Mouse (Mus musculus): Measurements from ENCODE around the gene Pacs2.

The Pacs2 gene

GRCm38 (mm10) chr12:113044916-113045677 lies 30.8 kb downstream of the Pacs2 start:
- DNase-seq: peak; percentile 82

GRCm38 (mm10) chr12:113046861-113047260 lies 32.6 kb downstream of the Pacs2 start:
- no peak for DNase-seq

GRCm38 (mm10) chr12:113048103-113048502 lies 33.8 kb downstream of the Pacs2 start:
- no peak for DNase-seq

- DNase-seq: no peak
Observed at GRCm38 (mm10) chr12:113049836-113050235, 35.5 kb downstream of the Pacs2 start.

GRCm38 (mm10) chr12:113050671-113051070 lies 36.4 kb downstream of the Pacs2 start:
- no peak for DNase-seq

GRCm38 (mm10) chr12:113051628-113052403 lies 37.5 kb downstream of the Pacs2 start:
- DNase-seq: peak; percentile 35

GRCm38 (mm10) chr12:113056089-113056488 lies 41.8 kb downstream of the Pacs2 start:
- DNase-seq: no peak

GRCm38 (mm10) chr12:113060178-113060577 lies 45.9 kb downstream of the Pacs2 start:
- DNase-seq: no peak

- no peak for DNase-seq
Observed at GRCm38 (mm10) chr12:113061606-113062005, 47.3 kb downstream of the Pacs2 start.

GRCm38 (mm10) chr12:113062201-113062600 lies 47.9 kb downstream of the Pacs2 start:
- no peak for DNase-seq

- DNase-seq: no peak
Observed at GRCm38 (mm10) chr12:113063700-113064099, 49.4 kb downstream of the Pacs2 start.

- DNase-seq: no peak
Observed at GRCm38 (mm10) chr12:113068002-113068401, 53.7 kb downstream of the Pacs2 start.

- no peak for DNase-seq
Observed at GRCm38 (mm10) chr12:113069389-113069788, 55.1 kb downstream of the Pacs2 start.

GRCm38 (mm10) chr12:113071321-113071720 lies 57.0 kb downstream of the Pacs2 start:
- DNase-seq: no peak

GRCm38 (mm10) chr12:113071827-113072226 lies 57.5 kb downstream of the Pacs2 start:
- no peak for DNase-seq

- no peak for DNase-seq
Observed at GRCm38 (mm10) chr12:113073420-113074328, 59.4 kb downstream of the Pacs2 start.

GRCm38 (mm10) chr12:113074329-113075062 lies 60.2 kb downstream of the Pacs2 start, which contains the start of gene Tex22:
Tex22 (plus strand) TSS chr12:113074502.
- DNase-seq: peak; percentile 91

GRCm38 (mm10) chr12:113075063-113075454 lies 60.8 kb downstream of the Pacs2 start:
- DNase-seq: peak; percentile 91

GRCm38 (mm10) chr12:113075486-113075885 lies 61.2 kb downstream of the Pacs2 start:
- DNase-seq: no peak

- no peak for DNase-seq
Observed at GRCm38 (mm10) chr12:113087276-113087675, 73.0 kb downstream of the Pacs2 start.

- DNase-seq: no peak
Observed at GRCm38 (mm10) chr12:113088026-113088425, 73.7 kb downstream of the Pacs2 start.

GRCm38 (mm10) chr12:113089107-113089506 lies 74.8 kb downstream of the Pacs2 start:
- DNase-seq: no peak
